Mouse (Mus musculus): ENCODE measurements at regions not wholly inside any gene's neighbourhood (a gene's known extent, or its start where the extent isn't known, plus 50 kb on each side); places are given as distances from the start of the nearest gene placed in this dataset.

DNA sequence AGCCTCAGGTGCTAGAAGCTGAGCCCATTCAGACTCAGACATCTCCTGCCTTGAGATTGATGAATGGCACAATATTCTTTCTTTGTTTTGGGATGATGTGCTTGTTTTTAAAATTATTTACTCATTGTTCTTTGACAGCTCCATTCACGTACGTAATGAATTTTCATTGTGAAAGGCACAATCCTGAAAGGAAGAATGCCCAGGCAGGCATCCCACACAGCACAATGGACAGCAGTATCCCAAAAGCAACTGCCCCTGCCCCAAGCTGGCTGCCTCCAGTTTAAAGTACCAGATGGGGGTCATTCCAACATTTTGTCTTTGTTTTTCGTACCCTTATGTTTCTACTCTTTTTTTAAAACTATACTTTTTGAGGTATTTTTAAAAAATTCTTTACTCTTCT is 210.9 kb upstream of the St8sia2 start:
- DNase-seq, result no peak
- intact Hi-C loops (cut with DNase I), result no loop called here

DNA sequence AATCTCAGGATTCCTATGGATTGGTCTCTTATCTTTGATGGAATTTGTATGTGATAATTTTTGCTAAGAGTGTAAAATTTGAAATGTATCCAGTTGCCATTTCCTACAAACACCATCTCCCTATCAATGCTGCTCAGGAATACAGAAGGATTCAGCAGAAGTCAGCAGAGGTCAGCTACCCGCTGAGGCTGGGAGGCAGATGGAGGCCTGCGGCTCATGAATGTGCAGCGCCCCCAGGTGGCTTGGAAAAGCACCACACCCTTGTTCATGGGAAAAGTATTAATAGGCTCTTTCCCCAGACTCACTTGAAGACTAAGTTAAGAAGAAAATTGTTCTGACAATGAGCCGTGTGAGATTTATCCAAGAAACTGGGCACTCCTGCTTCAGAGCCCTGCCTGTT is 187.2 kb upstream of the St8sia2 start:
- intact Hi-C loops (cut with DNase I), result no loop called here
- DNase-seq, result no peak

DNA sequence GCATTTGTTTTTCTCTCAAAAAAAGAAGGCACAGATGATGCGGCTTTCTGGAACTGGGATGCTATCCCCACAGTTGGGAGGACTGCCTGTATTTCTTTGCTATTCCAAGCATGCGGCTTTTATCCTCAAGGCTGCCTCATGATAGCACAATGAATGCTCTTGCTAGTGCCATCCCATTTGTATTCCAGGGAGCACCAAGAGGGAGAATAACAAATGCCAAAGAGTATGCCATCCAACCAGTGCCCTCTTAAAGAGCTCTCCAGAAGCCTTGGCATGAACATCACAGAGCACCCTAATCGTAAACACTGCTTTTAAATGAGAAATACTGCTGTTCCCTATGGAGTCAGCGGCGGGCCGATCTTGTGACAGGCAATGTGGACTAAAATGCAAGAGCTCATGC is 185.3 kb upstream of the St8sia2 start:
- intact Hi-C loops (cut with DNase I), result no loop called here
- no peak for DNase-seq

DNA sequence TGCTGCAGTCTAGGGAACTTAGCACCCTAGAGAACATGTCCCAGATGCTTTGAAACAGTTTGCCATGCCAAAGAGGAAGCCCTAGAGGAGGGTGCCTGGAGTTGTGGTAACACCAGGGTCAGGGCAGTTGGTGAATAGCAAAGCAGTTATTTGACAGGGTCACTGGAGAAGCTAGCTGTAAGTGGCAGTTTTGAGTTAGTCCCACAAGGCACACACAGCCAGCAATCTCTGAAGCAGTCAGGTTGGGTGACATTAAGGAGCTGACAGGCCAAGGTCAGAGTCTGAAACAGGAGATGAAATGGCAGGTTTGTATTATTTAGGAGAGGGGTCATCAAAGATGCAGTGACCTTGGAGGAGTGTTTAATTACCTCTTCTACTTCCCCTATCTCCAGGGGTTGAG is 171.2 kb upstream of the St8sia2 start:
- DNase-seq, result no peak
- intact Hi-C loops (cut with DNase I), result no loop called here

GRCm38 (mm10) chr7:74174206-74174605 is 160.7 kb upstream of the St8sia2 start:
- intact Hi-C loops (cut with DNase I), result no loop called here

GRCm38 (mm10) chr7:74173230-74173612 is 159.7 kb upstream of the St8sia2 start:
- no peak for DNase-seq
- intact Hi-C loops (cut with DNase I), result no loop called here

More at GRCm38 (mm10) chr7:74174206-74174605, 160.7 kb upstream of the St8sia2 start:
- no peak for DNase-seq

DNA sequence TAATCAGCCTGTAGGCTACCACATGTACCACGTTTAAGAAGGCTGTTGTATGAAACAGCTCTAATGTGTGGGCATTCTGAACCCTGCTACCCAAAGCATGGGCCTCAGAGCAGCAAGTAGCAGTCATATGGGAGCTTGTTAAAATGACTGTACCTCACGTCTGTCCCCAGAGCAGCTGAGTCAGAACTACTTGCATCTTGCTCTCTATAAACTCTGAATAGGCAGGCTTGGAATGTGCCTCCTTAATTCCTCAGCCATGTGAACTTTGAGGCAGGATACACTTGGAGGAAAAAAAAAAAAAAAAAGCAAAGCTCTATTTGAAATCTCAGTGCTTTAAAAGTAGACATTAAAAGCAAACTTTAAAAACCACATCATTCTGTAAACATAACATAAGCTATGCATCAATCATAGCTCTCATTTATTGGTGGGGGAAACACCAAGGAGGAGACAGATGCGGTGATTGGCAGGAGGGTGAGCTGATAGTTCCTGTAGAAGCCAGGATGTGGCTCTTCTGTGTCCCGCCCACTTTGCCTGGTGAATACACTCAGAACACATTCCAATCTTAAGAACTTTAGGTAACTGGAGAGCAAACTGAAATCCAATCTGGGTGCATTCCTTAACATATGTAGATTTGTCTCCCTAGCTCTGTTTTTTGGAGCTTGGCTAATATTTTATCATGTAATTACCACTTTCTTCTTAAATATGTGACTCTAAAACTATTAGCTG is 159.2 kb upstream of the St8sia2 start:
- intact Hi-C loops (cut with DNase I), result no loop called here

DNA sequence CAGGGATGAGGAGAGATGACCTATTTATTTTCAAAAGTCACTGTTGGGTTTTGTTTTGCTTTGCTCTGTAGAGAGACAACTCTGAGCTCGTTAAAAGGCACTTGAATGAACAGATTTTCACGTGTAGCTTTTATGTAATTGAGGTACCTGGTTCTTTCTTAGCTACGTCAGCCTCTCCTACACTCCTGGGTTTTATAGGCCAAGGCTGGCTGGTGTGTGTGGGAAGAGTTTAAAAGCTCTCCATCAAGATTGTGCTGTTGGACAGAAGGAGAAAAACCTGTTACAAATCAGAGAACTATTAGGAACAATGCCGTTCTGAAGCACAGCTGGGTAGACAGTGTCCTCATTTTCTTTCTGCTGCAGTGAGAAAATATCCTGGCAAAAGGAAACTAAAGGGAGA is 138.1 kb upstream of the St8sia2 start:
- intact Hi-C loops (cut with DNase I), result no loop called here
- DNase-seq, result no peak

More for the DNA sequence above, 159.2 kb upstream of the St8sia2 start:
- no peak for DNase-seq

GRCm38 (mm10) chr7:74143236-74143635 is 129.7 kb upstream of the St8sia2 start:
- DNase-seq, result no peak
- intact Hi-C loops (cut with DNase I), result no loop called here

DNA sequence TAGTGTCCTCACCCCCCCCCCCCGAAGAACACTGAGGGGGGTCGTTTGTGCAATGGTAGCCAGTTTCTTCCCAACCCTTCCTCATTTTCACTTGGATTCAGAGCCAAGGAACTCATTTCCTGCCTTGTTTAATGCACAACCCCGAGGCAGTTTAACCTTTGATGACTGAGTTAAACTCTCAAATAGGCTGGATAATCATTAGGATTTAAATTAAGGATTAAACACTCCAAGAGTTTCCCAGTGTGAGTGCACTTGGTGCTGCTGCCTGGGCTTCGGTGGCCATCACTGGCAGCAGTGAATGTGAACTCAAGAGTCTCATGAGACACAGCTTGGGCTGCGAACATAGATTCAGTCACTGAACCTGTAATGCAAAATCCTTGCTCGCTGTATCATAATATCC is 124.7 kb upstream of the St8sia2 start:
- intact Hi-C loops (cut with DNase I), result no loop called here
- DNase-seq, result no peak

DNA sequence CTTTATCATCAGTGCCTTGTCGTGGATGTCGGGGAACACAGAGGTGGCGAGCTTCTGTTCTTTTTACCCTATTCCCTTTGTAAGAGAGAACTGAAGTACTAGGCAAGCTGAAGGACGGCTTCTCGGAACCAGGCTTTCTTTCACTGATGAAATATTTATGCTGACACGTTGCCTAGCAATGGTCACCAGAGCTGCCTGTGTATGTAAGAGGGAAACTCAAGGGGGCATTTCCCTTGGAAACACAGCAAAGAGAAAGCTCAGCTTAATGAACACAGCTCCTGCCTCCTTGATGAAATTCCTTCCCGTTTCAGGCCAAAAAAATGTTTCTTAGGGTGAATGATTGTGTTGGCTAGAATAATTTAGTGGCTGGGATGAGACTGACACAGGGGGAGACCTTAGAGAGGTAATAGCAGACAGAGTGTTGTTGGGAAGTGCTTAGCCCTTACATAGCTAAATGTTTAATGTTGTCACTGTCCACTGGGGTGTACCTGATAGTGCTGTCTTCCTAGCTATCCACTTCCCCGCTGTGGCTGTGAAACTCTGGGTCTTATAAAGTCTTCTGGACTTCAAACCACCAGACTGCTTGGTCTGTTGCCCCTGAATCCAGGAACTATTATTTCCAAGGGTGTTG is 116.8 kb upstream of the St8sia2 start:
- DNase-seq, result no peak
- intact Hi-C loops (cut with DNase I), result no loop called here

DNA sequence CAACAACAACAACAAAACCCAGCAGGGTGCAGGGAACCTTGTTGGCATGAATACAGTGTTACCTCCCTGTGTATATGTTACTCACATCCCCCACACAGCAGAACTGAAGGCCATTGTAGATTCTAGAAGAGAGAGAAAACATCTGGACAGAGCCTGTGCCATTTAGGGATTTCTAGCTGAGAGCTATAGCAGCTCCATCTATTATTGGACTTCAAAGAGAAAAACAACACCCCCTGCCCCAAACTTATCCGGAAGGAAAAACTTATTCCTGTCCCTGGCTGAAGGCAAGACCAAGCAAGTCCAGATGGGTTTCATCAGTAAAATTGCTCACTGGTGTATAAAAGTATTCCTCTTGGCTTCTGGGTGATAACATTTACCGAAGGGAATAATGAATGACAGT is 98.6 kb upstream of the St8sia2 start:
- intact Hi-C loops (cut with DNase I), result no loop called here
- no peak for DNase-seq

GRCm38 (mm10) chr7:74108347-74108746 is 94.9 kb upstream of the St8sia2 start:
- intact Hi-C loops (cut with DNase I), result loop anchor here (5.0 kb wide), 1 partner anchor 451 kb away; no protein-coding TSS in a partner anchor
- DNase-seq, result no peak

DNA sequence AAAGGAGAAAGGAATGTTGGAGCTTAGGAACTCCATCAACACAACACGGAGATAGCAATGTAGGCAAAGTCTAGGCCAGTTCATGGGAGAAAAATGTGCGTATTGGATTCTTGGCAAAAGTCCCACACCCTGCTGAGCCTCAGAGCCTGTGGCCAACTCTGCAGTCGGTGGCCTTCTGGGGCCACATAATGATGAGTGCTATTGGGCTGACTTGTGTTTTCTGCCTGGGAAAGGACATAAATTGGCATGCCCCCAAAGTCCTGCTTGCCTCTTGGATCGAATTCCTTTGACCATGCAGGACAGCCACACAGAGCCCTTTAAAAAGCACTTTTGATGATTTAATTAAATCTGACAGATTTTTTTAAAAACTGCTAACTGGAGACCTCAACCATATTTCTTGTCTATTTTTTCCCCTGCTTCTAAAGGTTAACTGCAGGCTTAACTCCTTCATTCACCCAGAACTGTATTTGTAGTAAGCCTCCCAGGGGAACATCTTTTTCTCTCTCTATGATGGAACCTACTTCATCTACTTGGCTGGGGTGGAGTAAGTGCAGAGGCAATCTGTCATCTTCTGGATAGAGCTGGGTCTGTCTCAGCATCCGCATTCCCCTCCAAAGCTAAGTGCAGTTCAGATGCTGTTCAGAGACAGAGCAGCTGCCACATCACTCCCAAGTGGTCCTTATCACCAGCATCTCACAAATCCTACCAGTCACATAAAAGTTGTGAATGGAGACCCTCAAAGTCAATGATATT is 93.9 kb upstream of the St8sia2 start:
- DNase-seq, result peak; percentile 7 to 31
- intact Hi-C loops (cut with DNase I), result loop anchor here (5.0 kb wide), 1 partner anchor 450 kb away; no protein-coding TSS in a partner anchor

DNA sequence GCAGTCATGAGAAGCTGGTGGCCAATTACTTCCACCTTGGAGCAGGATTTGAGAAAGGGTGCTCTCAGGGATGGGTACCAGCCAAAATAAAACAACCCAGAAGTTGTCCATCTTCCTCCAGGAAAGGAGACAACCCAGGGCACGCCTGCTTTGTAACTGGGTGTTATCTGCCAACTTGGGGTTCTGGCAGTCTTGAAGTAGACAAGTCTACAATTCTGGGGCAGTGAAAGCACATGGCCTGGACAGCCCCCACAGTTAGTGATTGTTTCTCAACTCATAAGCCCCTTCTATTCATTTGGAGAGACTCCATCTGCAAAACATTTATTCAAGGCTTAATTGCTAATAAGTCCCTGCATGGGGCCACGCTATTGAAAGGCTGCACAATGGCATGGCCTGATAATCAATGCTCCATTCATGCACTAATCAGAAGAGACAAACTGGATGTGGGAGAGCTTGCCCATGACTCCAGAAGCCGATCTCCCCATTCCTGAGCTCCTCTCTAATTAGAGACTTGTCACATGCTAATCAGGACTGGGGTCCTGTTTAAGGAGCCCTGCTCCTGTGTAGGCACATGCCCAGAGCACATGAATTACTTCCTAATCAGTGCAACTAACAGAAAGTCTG is 78.0 kb upstream of the St8sia2 start:
- intact Hi-C loops (cut with DNase I), result no loop called here
- DNase-seq, result no peak

DNA sequence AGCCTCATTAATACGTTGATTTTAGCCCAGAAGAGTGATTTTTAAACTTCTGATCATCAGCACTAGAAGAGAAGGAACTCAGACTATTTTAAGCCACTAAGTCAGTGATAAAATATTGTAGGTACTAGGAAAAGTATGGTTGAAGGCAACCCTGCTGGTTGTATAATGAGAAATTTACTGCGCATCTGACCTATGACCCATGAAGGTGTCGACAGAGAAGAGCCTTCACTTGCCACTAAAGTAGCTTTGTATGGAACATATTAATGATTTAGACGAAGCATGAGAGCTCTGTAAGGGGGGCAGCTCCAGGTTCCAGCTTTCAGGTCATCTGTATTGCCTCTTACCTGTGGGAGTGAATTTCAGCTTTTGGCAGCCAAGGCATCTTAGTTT is 67.4 kb upstream of the St8sia2 start:
- intact Hi-C loops (cut with DNase I), result no loop called here
- DNase-seq, result no peak

GRCm38 (mm10) chr7:74080079-74080845 is 66.8 kb upstream of the St8sia2 start:
- no peak for DNase-seq

DNA sequence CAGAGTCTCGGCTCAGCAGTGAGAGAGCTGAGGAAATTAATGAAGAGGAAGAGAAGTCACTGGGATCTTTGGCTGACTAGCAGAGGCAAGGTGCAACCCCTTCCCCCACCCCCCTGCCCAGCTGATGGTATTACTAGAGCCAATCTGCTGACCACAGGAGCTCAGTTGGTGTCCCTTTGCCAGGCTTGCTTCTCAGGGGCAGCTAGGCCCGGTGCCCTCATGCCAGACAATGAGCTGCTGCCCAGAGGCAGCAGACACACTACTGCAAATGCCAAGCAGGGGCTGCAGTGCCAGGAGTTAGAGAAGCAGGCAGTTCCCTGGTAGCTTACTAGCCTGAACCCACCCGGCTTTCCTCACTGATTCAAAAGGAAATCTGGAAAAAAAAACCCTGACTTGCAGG is 59.1 kb upstream of the St8sia2 start:
- intact Hi-C loops (cut with DNase I), result no loop called here
- DNase-seq, result no peak

More at GRCm38 (mm10) chr7:74080079-74080845, 66.8 kb upstream of the St8sia2 start:
- intact Hi-C loops (cut with DNase I), result no loop called here

DNA sequence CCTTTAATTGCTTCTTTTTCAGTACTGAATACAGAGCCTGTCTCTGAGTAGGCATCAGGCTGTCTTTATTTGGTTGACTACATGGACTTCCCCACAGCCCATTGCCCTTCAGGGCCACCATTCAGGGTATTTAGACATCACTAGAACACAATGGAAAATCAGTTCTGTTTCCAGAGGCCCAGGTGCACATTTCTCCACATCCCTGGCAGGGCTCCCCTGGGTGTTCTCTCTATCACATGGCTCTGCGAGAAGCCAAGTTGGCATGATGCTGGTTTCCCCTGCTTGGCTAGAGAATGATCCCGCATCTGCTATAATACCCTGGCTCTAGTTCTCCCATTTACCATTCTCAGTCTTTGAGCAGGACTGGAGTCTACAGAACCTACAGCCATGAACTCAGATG is 57.3 kb upstream of the St8sia2 start:
- DNase-seq, result no peak
- intact Hi-C loops (cut with DNase I), result no loop called here

DNA sequence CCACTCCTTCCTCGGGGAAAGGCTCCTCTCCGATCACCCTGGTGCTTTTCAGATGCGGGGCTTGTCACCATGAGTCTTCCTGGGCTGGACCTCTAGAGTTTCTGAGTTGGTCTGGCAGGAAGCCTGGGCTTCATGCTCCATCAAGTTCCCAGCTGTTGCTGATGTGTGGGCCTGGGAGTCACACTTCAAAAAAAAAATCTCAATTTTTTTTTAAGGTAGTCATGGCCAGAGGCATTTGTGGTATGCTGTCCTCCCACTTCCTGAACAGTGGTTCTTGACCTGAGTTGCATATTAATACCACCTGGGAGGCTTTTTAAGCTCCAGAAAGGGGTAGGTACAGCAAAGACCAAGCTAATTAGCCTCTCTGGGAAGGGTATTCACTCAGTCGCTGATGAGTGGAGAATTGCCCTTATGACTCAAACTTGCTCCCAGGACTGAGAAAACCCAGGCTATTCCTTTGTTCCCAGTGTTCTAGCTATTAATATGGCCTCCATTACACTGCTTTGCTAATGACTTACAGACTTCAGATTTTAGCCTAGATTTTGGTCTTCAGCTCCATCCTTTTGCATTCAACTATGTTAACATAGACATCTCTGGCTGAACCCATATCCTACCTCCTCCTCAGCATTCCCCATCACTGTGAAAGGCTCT is 52.1 kb upstream of the St8sia2 start:
- intact Hi-C loops (cut with DNase I), result loop anchor here (10.0 kb wide), 1 partner anchor 59 kb away; no protein-coding TSS in a partner anchor
- peak; percentile 10 to 13 for DNase-seq
